ENCODE assay signal across 16 mouse cellular contexts in the genomic region with DNA sequence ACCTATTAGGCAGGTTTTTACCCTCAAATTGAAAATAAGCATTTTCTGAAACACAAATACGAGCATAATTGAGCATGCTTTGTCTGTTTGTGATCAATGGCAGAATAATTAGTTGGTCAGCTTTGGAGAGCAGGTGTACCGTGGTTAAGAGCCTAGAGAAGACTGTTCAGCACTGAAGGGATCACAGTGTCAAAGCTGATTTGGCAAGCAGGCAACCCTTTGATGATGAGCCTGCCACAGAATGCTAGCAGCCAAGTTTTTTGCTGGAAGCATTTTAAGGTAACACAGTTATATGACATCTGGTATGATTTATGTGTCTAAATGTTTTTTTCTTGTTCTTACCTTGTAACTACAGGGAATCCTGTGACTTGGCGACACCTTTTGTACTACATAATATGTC.
"Had no signal": no experiment of that assay in that cellular context is flagged by ENCODE, and none has a peak within 500 bp of the region (broad histone marks: within the 10 kb centered on the region; RNA-seq: fewer than 3 reads in every experiment).

No protein-coding gene starts in this region.

- H3K4me3 ChIP-seq: kidney, embryonic 15.5 days; left cerebral cortex, adult 2 months; limb, embryonic 12.5 days; liver, embryonic 13.5 days; lung, embryonic 15.5 days; megakaryocyte, embryonic 14.5 days; midbrain, embryonic 12.5 days; neural tube, embryonic 12.5 days; stomach, embryonic 15.5 days had no signal

- H3K4me1 ChIP-seq: kidney, embryonic 15.5 days; limb, embryonic 12.5 days; liver, embryonic 13.5 days; lung, embryonic 15.5 days; megakaryocyte, embryonic 14.5 days; midbrain, embryonic 12.5 days; neural tube, embryonic 12.5 days; stomach, embryonic 15.5 days had no signal

- H3K9me3 ChIP-seq: kidney, embryonic 15.5 days; limb, embryonic 12.5 days; liver, embryonic 13.5 days; lung, embryonic 15.5 days; midbrain, embryonic 12.5 days; neural tube, embryonic 12.5 days; stomach, embryonic 15.5 days had no signal

- H3K4me2 ChIP-seq: kidney, embryonic 15.5 days; limb, embryonic 12.5 days; liver, embryonic 13.5 days; lung, embryonic 15.5 days; midbrain, embryonic 12.5 days; neural tube, embryonic 12.5 days; stomach, embryonic 15.5 days had no signal

- H3K27ac ChIP-seq: kidney, embryonic 15.5 days; left cerebral cortex, adult 2 months; limb, embryonic 12.5 days; liver, embryonic 13.5 days; lung, embryonic 15.5 days; macrophage; midbrain, embryonic 12.5 days; neural tube, embryonic 12.5 days; stomach, embryonic 15.5 days had no signal

- H3K36me3 ChIP-seq: kidney, embryonic 15.5 days; limb, embryonic 12.5 days; liver, embryonic 13.5 days; lung, embryonic 15.5 days; midbrain, embryonic 12.5 days; neural tube, embryonic 12.5 days; stomach, embryonic 15.5 days had no signal

- ATAC-seq: liver, postnatal 0 days had no signal

- H3K27me3 ChIP-seq: kidney, embryonic 15.5 days; limb, embryonic 12.5 days; liver, embryonic 13.5 days; lung, embryonic 15.5 days; megakaryocyte, embryonic 14.5 days; midbrain, embryonic 12.5 days; neural tube, embryonic 12.5 days; stomach, embryonic 15.5 days had no signal

- H3K9ac ChIP-seq: kidney, embryonic 15.5 days; limb, embryonic 12.5 days; liver, embryonic 13.5 days; liver, postnatal 0 days; lung, embryonic 15.5 days; midbrain, embryonic 12.5 days; neural tube, embryonic 12.5 days; stomach, embryonic 15.5 days had no signal

- DNase-seq: kidney, postnatal 14 days; liver; liver, embryonic 13.5 days; liver, postnatal 0 days; lung, postnatal 14 days; right cerebral cortex, postnatal 14 days; thymus, postnatal 36 days had no signal
